Mouse (Mus musculus) lung, postnatal 0 days (tissue): ENCODE measurements around the gene 2010111I01Rik.

Experiments used
- CTCF ChIP-seq: IDR thresholded peaks from 2 replicates; pipeline ENCODE4 v1.5.1; 2016; ENCODE audit warnings: antibody characterized with exemption, mild to moderate bottlenecking
- EP300 ChIP-seq: IDR thresholded peaks from 2 replicates; pipeline ENCODE4 v1.6.1; 2016; ENCODE audit warnings: antibody characterized with exemption, mild to moderate bottlenecking, control low read depth

DNA sequence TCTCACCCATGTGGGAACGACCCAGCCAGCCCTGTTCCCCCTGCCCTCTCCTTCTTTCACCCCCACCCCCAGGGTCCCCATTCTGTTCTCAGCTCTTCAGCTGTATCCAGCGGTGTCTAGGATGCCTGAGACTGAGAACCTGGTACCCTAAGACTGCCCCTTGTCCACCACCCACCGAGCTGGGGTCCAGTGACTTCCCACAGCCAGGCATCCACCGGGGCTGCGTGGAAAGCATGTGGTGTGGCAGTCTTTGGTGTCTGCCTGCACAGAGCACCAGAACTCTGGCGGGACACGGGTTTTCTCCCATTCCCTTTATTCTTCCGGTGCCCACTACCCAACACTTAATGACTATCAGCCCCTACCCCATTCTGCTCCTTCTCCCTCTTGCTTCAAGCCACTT, 119.0 kb downstream of the 2010111I01Rik start:
- no peak for TF ChIP-seq EP300
- no peak for TF ChIP-seq CTCF
